In the genomic region with DNA sequence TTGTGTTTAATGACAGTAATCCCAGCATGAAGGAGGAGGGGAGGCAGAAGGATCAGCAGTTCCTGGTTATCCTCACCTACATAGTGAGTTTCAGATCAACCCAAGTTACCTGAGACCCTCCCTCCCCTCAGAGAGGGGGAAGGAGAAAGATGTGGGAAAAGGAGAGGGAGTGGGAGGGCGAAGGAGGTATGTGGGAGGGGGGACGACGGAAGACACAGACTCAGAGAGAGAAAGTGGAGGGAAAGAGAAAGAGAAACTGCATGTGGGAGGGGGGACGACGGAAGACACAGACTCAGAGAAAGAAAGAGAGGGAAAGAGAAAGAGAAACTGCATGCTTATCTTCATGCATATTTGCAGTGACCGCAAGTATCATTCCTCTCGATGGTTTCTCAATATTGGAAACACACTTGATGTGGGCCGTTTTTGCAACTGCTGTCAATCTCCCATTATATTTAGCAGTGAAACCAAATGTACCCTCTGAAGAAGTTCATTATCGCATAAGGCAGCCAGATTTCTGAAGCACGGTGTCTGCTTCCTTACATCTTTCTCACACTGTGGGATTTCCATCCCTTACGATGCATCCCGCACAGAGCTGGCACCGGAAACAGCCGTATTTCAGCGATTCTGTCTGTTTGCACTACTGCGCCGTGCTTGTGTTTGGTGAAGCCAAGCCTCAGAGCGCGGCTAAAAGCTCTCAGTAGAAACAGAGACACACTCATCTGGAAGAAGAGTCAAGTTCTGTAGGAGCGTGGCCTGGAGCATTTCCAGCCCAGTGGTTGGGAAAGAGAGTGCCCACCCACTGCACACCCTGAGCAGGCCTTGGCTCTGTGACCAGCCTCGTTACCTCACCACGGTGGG, we compare ENCODE assay signal across 9 mouse cellular contexts. TPM values are rescaled to one million over a fixed set of nuclear protein-coding genes. Genes with fewer than 3 reads are reported as not detected.
DNase-seq lines count a peak whose midpoint lies in the region; ATAC-seq and TF ChIP-seq lines count a peak whose summit lies in the region.
"Had no signal": no experiment of that assay in that cellular context is flagged by ENCODE, and none has a peak within 500 bp of the region (broad histone marks: within the 10 kb centered on the region; RNA-seq: fewer than 3 reads in every experiment).

No protein-coding gene starts in this region.

- H3K4me2 ChIP-seq in heart, embryonic 15.5 days: peak overlapping the region; percentile 38
- H3K4me2 ChIP-seq: midbrain, embryonic 12.5 days had no signal

- 43% methylated on average over 22 of the region's 22 CpGs for WGBS in liver, adult 2 months
- 62% methylated on average over 22 of the region's 22 CpGs for WGBS in heart, embryonic 15.5 days

- H3K9ac ChIP-seq in liver, adult 2 months (ENCODE audit: low read depth, low read length): no peak overlapping the region
- no peak overlapping the region for H3K9ac ChIP-seq in heart, embryonic 15.5 days
- H3K9ac ChIP-seq: midbrain, embryonic 12.5 days had no signal

- H3K4me3 ChIP-seq in liver, adult 2 months (ENCODE audit: insufficient read depth, low read depth, low read length): peak overlapping the region; percentile 30
- peak overlapping the region; percentile 13; the same call in 1 of the 2 replicates for H3K4me3 ChIP-seq in heart, embryonic 15.5 days
- H3K4me3 ChIP-seq: midbrain, embryonic 12.5 days had no signal

- no peak for TF ChIP-seq POLR2A in liver, adult 2 months (IDR thresholded peaks at IDR 0.05; ENCODE audit: extremely low read depth, insufficient read depth, low read length)

- DNase-seq in cerebellum, postnatal 10 days: peak; percentile 43 to 47
- DNase-seq in cerebellum, adult 8-10 months: no peak
- DNase-seq in liver, adult 2 months (ENCODE audit: extremely low read depth, low read depth, low spot score): peak; percentile 24
- no peak for DNase-seq in liver
- peak; percentile 44 to 47 for DNase-seq in left cerebral cortex, postnatal 25 days (ENCODE audit: low spot score in 2 of 2)
- DNase-seq in retina, embryonic 14.5 days (ENCODE audit: low spot score): no peak
- no peak for DNase-seq in thymus, adult 18-20 months

- peaks cover 3% of the 10 kb centered on the region; the same call in 1 of the 2 replicates for H3K4me1 ChIP-seq in liver, adult 2 months (ENCODE audit: control insufficient read depth, insufficient read depth, low read length)
- H3K4me1 ChIP-seq in heart, embryonic 15.5 days (replicated peaks): peaks cover 10% of the 10 kb centered on the region
- H3K4me1 ChIP-seq: midbrain, embryonic 12.5 days had no signal

- no peak for TF ChIP-seq CTCF in liver, adult 2 months (IDR thresholded peaks at IDR 0.05; ENCODE audit: low read depth, low read length)

- H3K9me3 ChIP-seq in heart, embryonic 15.5 days (replicated peaks): no peaks in the 10 kb centered on the region
- H3K9me3 ChIP-seq: midbrain, embryonic 12.5 days had no signal

- H3K79me2 ChIP-seq in liver, adult 2 months (ENCODE audit: control insufficient read depth, insufficient read depth, low read length): no peaks in the 10 kb centered on the region

- no peak for ATAC-seq in heart, embryonic 15.5 days (replicated peaks; ENCODE audit: insufficient number of reproducible peaks, insufficient read depth, low FRiP score, low read depth)

- no peaks in the 10 kb centered on the region for H3K36me3 ChIP-seq in liver, adult 2 months (ENCODE audit: control insufficient read depth, insufficient read depth, low read length)
- H3K36me3 ChIP-seq in heart, embryonic 15.5 days: no peaks in the 10 kb centered on the region
- H3K36me3 ChIP-seq: midbrain, embryonic 12.5 days had no signal

- intact Hi-C loops in left cerebral cortex, postnatal 25 days (cut with DNase I): no loop called here

- no peak overlapping the region for H3K27ac ChIP-seq in liver, adult 2 months (replicated peaks; ENCODE audit: insufficient read depth, low read depth, low read length)
- peak overlapping the region; percentile 52; the same call in 1 of the 2 replicates for H3K27ac ChIP-seq in heart, embryonic 15.5 days
- H3K27ac ChIP-seq: midbrain, embryonic 12.5 days had no signal

- no peaks in the 10 kb centered on the region for H3K27me3 ChIP-seq in liver, adult 2 months (ENCODE audit: control insufficient read depth, insufficient read depth, low read length)
- H3K27me3 ChIP-seq in heart, embryonic 15.5 days: no peaks in the 10 kb centered on the region
- H3K27me3 ChIP-seq: midbrain, embryonic 12.5 days had no signal

RNA-seq across cellular contexts. Expression of a gene that starts 58.6 kb away (rescaled TPM):
- total RNA-seq in liver, adult 2 months (2014; rRNA removed): 4.1 and 5.9 TPM in 2 replicates
- 2.2 and 2.3 TPM in 2 replicates for polyA plus RNA-seq in liver, adult 2 months (2012; rRNA removed)
- 27.5 and 32.3 TPM in 2 replicates for polyA plus RNA-seq in heart, embryonic 15.5 days (2015; fragmentation: Nextera tagmentation; extraction: Ambion mirVana)
- total RNA-seq in left cerebral cortex, postnatal 25 days (2021): 10 to 100 TPM; 11.8 to 12.0 TPM

Comparison
In these comparisons a context has a peak if more than half of its experiments do, and no peak if none do; other contexts are left out.
1. DNase-seq: peak in cerebellum, postnatal 10 days (2 of 2), liver, adult 2 months (single experiment) and left cerebral cortex, postnatal 25 days (2 of 2); none in cerebellum, adult 8-10 months (single experiment), liver (single experiment), retina, embryonic 14.5 days (single experiment) and thymus, adult 18-20 months (0 of 2).